Comparison of ENCODE assay signal across 25 mouse cellular contexts in the genomic region with DNA sequence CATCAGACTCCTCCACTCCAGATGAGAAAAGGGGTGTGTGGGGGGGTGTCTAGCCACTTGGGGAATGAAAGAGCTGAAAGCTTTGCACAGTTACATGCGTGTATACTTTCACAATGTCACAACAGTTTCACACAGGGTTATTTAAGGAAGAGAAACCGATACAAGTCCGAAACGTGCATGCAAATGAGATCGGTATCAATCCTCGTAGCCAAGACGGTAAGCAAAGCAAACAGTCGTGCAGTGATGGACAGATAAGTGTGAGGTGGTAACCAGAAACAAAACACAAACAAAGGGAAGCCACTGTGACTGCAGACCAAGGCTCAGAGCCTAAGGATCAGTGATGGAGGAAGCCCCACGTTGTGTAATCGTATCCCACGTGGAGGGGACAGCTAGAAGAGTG. TPM values are rescaled to one million over a fixed set of nuclear protein-coding genes. Genes with fewer than 3 reads are reported as not detected.
A peak's percentile ranks its signal among the peaks of the same experiment; 100 is the strongest.
DNase-seq lines count a peak whose midpoint lies in the region; ATAC-seq and TF ChIP-seq lines count a peak whose summit lies in the region.
"Had no signal": no experiment of that assay in that cellular context is flagged by ENCODE, and none has a peak within 500 bp of the region (broad histone marks: within the 10 kb centered on the region; RNA-seq: fewer than 3 reads in every experiment).

No protein-coding gene starts in this region.

- no peaks in the 10 kb centered on the region for H3K27me3 ChIP-seq in hindbrain, embryonic 15.5 days
- H3K27me3 ChIP-seq in hindbrain, embryonic 13.5 days: no peaks in the 10 kb centered on the region
- no peaks in the 10 kb centered on the region for H3K27me3 ChIP-seq in small intestine, adult 2 months (ENCODE audit: control insufficient read depth, insufficient read depth, low read length)
- no peaks in the 10 kb centered on the region for H3K27me3 ChIP-seq in forebrain, embryonic 10.5 days (ENCODE audit: poor library complexity, severe bottlenecking)
- H3K27me3 ChIP-seq in thymus, adult 2 months (ENCODE audit: control insufficient read depth, insufficient read depth, low read length): no peaks in the 10 kb centered on the region
- H3K27me3 ChIP-seq: heart, embryonic 13.5 days; limb, embryonic 15.5 days; neural tube, embryonic 13.5 days; stomach, embryonic 15.5 days had no signal

- 94% methylated on average over 11 of the region's 11 CpGs for WGBS in hindbrain, embryonic 15.5 days
- 93% methylated on average over 11 of the region's 11 CpGs for WGBS in hindbrain, embryonic 13.5 days
- WGBS in small intestine, adult 2 months: 76% methylated on average over 11 of the region's 11 CpGs
- WGBS in forebrain, embryonic 10.5 days: 95% methylated on average over 11 of the region's 11 CpGs
- WGBS in thymus, adult 2 months: 88% methylated on average over 11 of the region's 11 CpGs

- no peaks in the 10 kb centered on the region for H3K9me3 ChIP-seq in hindbrain, embryonic 15.5 days
- no peaks in the 10 kb centered on the region for H3K9me3 ChIP-seq in hindbrain, embryonic 13.5 days
- no peaks in the 10 kb centered on the region for H3K9me3 ChIP-seq in forebrain, embryonic 10.5 days
- H3K9me3 ChIP-seq: heart, embryonic 13.5 days; limb, embryonic 15.5 days; neural tube, embryonic 13.5 days; stomach, embryonic 15.5 days had no signal

- no peak for TF ChIP-seq CTCF in small intestine, adult 2 months (IDR thresholded peaks at IDR 0.05; ENCODE audit: extremely low read depth, insufficient read length, insufficient replicate concordance, low read depth, low read length)
- no peak for TF ChIP-seq CTCF in thymus, adult 2 months (IDR thresholded peaks at IDR 0.05; ENCODE audit: borderline replicate concordance, control insufficient read depth, extremely low read depth, insufficient read depth, low read length, poor library complexity)

- H3K4me1 ChIP-seq in hindbrain, embryonic 15.5 days (replicated peaks): no peaks in the 10 kb centered on the region
- H3K4me1 ChIP-seq in hindbrain, embryonic 13.5 days (replicated peaks): no peaks in the 10 kb centered on the region
- peaks cover 15% of the 10 kb centered on the region; the same call in 1 of the 2 replicates for H3K4me1 ChIP-seq in small intestine, adult 2 months (ENCODE audit: control insufficient read depth, insufficient read depth, insufficient read length, low read length)
- H3K4me1 ChIP-seq in forebrain, embryonic 10.5 days: peaks cover 6% of the 10 kb centered on the region
- H3K4me1 ChIP-seq in thymus, adult 2 months (replicated peaks; ENCODE audit: control insufficient read depth, insufficient read depth, low read length): peaks cover 32% of the 10 kb centered on the region
- H3K4me1 ChIP-seq: limb, embryonic 15.5 days; neural tube, embryonic 13.5 days; stomach, embryonic 15.5 days had no signal

- H3K36me3 ChIP-seq in hindbrain, embryonic 15.5 days: no peaks in the 10 kb centered on the region
- no peaks in the 10 kb centered on the region for H3K36me3 ChIP-seq in hindbrain, embryonic 13.5 days
- peaks cover 10% of the 10 kb centered on the region; the same call in 1 of the 2 replicates for H3K36me3 ChIP-seq in small intestine, adult 2 months (ENCODE audit: control insufficient read depth, insufficient read depth, low read length)
- peaks cover 44% of the 10 kb centered on the region for H3K36me3 ChIP-seq in forebrain, embryonic 10.5 days (replicated peaks)
- no peaks in the 10 kb centered on the region for H3K36me3 ChIP-seq in thymus, adult 2 months (ENCODE audit: control insufficient read depth, insufficient read depth, low read length)
- H3K36me3 ChIP-seq: stomach, embryonic 15.5 days had no signal

- H3K27ac ChIP-seq in hindbrain, embryonic 15.5 days (replicated peaks): no peak overlapping the region
- H3K27ac ChIP-seq in hindbrain, embryonic 13.5 days: no peak overlapping the region
- H3K27ac ChIP-seq in small intestine, adult 2 months (ENCODE audit: insufficient read depth, low read depth, low read length): peak overlapping the region; percentile 34; the same call in 1 of the 2 replicates
- no peak overlapping the region for H3K27ac ChIP-seq in forebrain, embryonic 10.5 days
- no peak overlapping the region for H3K27ac ChIP-seq in thymus, adult 2 months (ENCODE audit: control insufficient read depth, insufficient read depth, low read length)
- H3K27ac ChIP-seq: gastrocnemius, adult 2 months; heart, embryonic 13.5 days; hindbrain, postnatal 0 days; kidney, postnatal 0 days; layer of hippocampus, adult 2 months; limb, embryonic 15.5 days; neural tube, embryonic 13.5 days; stomach, embryonic 15.5 days had no signal

- 0 out of 2 replicates have a peak, but pooled peaks have one; percentile 45 for ATAC-seq in hindbrain, embryonic 15.5 days (ENCODE audit: low FRiP score, low read depth)
- ATAC-seq in hindbrain, embryonic 13.5 days (ENCODE audit: low FRiP score): no peak
- ATAC-seq: forebrain, postnatal 0 days; hindbrain, postnatal 0 days had no signal

- no peak overlapping the region for H3K4me2 ChIP-seq in hindbrain, embryonic 15.5 days
- no peak overlapping the region for H3K4me2 ChIP-seq in hindbrain, embryonic 13.5 days
- H3K4me2 ChIP-seq: heart, embryonic 13.5 days; limb, embryonic 15.5 days; midbrain, embryonic 11.5 days; neural tube, embryonic 13.5 days; stomach, embryonic 15.5 days had no signal

- peak; percentile 88 for DNase-seq in CD4-positive helper T cell, adult 2 months (ENCODE audit: low read depth, low spot score)
- peak; percentile 90 for DNase-seq in induced T-regulatory cell, adult 2 months (ENCODE audit: low read depth)
- no peak for DNase-seq in forebrain, embryonic 10.5 days (ENCODE audit: extremely low spot score, low spot score)
- no peak for DNase-seq in thymus, adult 2 months
- DNase-seq: adrenal gland, postnatal 14 days; cerebellum, adult 11 months; cerebellum, postnatal 10 days; embryo, embryonic 11 days; forebrain, postnatal 0 days; gastrocnemius, adult 2 months; kidney, adult 18-20 months; layer of hippocampus, postnatal 36 days; lung, adult 2 months; spleen, adult 18-20 months had no signal

- TF ChIP-seq POLR2A in small intestine, adult 2 months (IDR thresholded peaks at IDR 0.05; ENCODE audit: low read depth, low read length): no peak
- no peak for TF ChIP-seq POLR2A in thymus, adult 2 months (IDR thresholded peaks at IDR 0.05; ENCODE audit: control insufficient read depth, extremely low read depth, insufficient read depth, low read length, poor library complexity)

- H3K4me3 ChIP-seq in hindbrain, embryonic 15.5 days: no peak overlapping the region
- H3K4me3 ChIP-seq in hindbrain, embryonic 13.5 days: no peak overlapping the region
- no peak overlapping the region for H3K4me3 ChIP-seq in small intestine, adult 2 months (ENCODE audit: low read depth, low read length)
- H3K4me3 ChIP-seq in forebrain, embryonic 10.5 days: no peak overlapping the region
- H3K4me3 ChIP-seq in thymus, adult 2 months (ENCODE audit: control insufficient read depth, insufficient read depth, low read length): no peak overlapping the region
- H3K4me3 ChIP-seq: gastrocnemius, adult 2 months; heart, embryonic 13.5 days; layer of hippocampus, adult 2 months; limb, embryonic 15.5 days; neural tube, embryonic 13.5 days; stomach, embryonic 15.5 days had no signal

- no peak overlapping the region for H3K9ac ChIP-seq in hindbrain, embryonic 15.5 days
- H3K9ac ChIP-seq in hindbrain, embryonic 13.5 days: no peak overlapping the region
- H3K9ac ChIP-seq: forebrain, postnatal 0 days; heart, embryonic 13.5 days; limb, embryonic 15.5 days; neural tube, embryonic 13.5 days; stomach, embryonic 15.5 days had no signal

RNA-seq across cellular contexts. Expression of a gene that starts 36.7 kb away (rescaled TPM):
- 32.5 and 33.0 TPM in 2 replicates for polyA plus RNA-seq in hindbrain, embryonic 15.5 days (2015; fragmentation: Nextera tagmentation; extraction: Ambion mirVana)
- polyA plus RNA-seq in hindbrain, embryonic 13.5 days (2015; fragmentation: Nextera tagmentation; extraction: Ambion mirVana): 28.0 and 31.2 TPM in 2 replicates
- 7.2 and 18.6 TPM in 2 replicates for polyA plus RNA-seq in small intestine, adult 2 months (2012; rRNA removed)
- 38.5 and 45.5 TPM in 2 replicates for polyA plus RNA-seq in forebrain, embryonic 10.5 days (2016; fragmentation: Nextera tagmentation; extraction: Ambion mirVana)
- polyA plus RNA-seq in thymus, adult 2 months (2012; rRNA removed): 23.7 and 44.1 TPM in 2 replicates

Comparison
In these comparisons a context has a peak if more than half of its experiments do, and no peak if none do; other contexts are left out.
1. DNase-seq: peak in CD4-positive helper T cell, adult 2 months (single experiment) and induced T-regulatory cell, adult 2 months (single experiment); none in forebrain, embryonic 10.5 days (single experiment) and thymus, adult 2 months (single experiment).